Mouse (Mus musculus) testis, adult 2 months (tissue): ENCODE measurements around the gene Zmym3. TPM values are rescaled to one million over a fixed set of nuclear protein-coding genes. Genes with fewer than 3 reads are reported as not detected.

Experiments used
- H3K27ac ChIP-seq: fragments of 200-500 bp; 2 replicates; pipeline ENCODE4 v1.5.1; 2012; ENCODE audit warnings: low read depth, low read length; ENCODE audit not compliant: control insufficient read depth, insufficient read depth
- H3K27me3 ChIP-seq: fragments of 200-500 bp; 2 replicates; pipeline ENCODE4 v1.6.1; 2012; ENCODE audit warnings: mild to moderate bottlenecking, low read length, moderate library complexity; ENCODE audit not compliant: control insufficient read depth, insufficient read depth
- H3K36me3 ChIP-seq: fragments of 200-500 bp; 2 replicates; pipeline ENCODE4 v1.6.1; 2012; ENCODE audit warnings: mild to moderate bottlenecking, low read length; ENCODE audit not compliant: control insufficient read depth, insufficient read depth
- H3K4me1 ChIP-seq: fragments of 200-500 bp; 2 replicates; pipeline ENCODE4 v1.6.1; 2012; ENCODE audit warnings: low read length; ENCODE audit not compliant: control insufficient read depth, insufficient read depth
- H3K4me3 ChIP-seq: fragments of 200-500 bp; 2 replicates; pipeline ENCODE4 v1.5.1; 2012; ENCODE audit warnings: low read depth, mild to moderate bottlenecking, low read length, moderate library complexity, mixed read lengths; ENCODE audit not compliant: control insufficient read depth
- CTCF ChIP-seq: fragments of 200-500 bp; IDR thresholded peaks from 2 replicates; pipeline ENCODE4 v1.5.1; 2012; ENCODE audit warnings: low read depth, mild to moderate bottlenecking, inconsistent platforms, low read length, moderate library complexity; ENCODE audit not compliant: control insufficient read depth, insufficient read depth, insufficient replicate concordance
- POLR2A ChIP-seq: fragments of 200-500 bp; IDR thresholded peaks from 2 replicates; pipeline ENCODE4 v1.6.1; 2012; ENCODE audit warnings: low read depth, mild to moderate bottlenecking, inconsistent platforms, low read length, moderate library complexity; ENCODE audit not compliant: control insufficient read depth
- polyA plus RNA-seq: library from polyadenylated mRNA; depleted of rRNA; stranded (reverse); fragments of >200 nt; gene quantifications from 2 replicates; pipeline ENCODE4 v1.2.3, GENCODE M21; 2012; rRNA removed

Zmym3 gene
- 38.6 and 43.4 TPM in 2 replicates for polyA plus RNA-seq

DNA sequence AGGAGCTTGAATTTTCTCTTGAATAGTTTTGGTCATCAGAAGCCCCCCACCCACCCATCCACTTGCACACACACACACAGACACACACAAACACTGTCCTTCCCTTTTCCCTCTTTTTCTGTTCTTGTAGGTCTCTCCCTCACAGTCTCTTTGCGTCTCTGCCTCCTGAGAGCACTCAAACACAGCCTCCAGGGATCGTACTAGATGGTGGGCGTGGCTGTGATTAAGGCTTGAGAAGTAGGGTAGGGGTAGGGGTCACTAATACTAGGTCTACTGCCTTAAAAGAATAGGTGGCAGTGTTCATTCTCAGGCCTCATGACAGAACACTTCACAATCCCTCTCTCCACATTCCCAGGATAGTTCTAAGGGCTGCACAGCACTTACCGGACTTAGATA is at the start of gene Zmym3:
Zmym3 (minus strand) TSS at position 150 of the 396 bp plus-strand sequence.
- Histone ChIP-seq H3K36me3 (no peaks in the 10 kb centered on the region), H3K4me1 (peaks cover 10% of the 10 kb centered on the region), H3K4me3 (peak within 1 kb of the TSS; percentile 86), H3K27ac (peak within 1 kb of the TSS; percentile 90), H3K27me3 (no peaks in the 10 kb centered on the region)
- TF ChIP-seq CTCF (no peak), POLR2A (no peak)

DNA sequence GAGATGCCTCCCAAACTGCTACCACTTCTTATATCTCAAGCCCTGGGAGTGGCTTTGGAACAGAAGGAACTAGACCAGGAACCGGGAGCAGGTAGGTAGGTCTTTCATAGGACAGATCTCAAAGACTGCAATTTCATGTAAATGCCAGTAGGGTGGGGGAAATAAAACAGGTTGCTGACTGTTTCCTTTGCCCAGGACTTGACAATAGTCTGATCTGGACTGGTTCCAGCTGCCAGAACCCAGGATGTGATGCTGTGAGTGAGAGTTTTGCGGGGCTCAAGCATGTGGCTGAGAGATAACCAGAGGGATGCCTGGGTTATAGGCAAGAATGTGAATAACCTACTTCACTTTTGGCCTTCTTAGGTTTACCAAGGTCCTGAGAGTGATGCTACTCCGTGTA is 30.9 kb upstream of the Zmym3 start:
- Histone ChIP-seq H3K4me1 (no peaks in the 10 kb centered on the region), H3K4me3 (no peak overlapping the region), H3K27ac (no peak overlapping the region), H3K27me3 (no peaks in the 10 kb centered on the region), H3K36me3 (no peaks in the 10 kb centered on the region)
- no peak for TF ChIP-seq CTCF
- no peak for TF ChIP-seq POLR2A

DNA sequence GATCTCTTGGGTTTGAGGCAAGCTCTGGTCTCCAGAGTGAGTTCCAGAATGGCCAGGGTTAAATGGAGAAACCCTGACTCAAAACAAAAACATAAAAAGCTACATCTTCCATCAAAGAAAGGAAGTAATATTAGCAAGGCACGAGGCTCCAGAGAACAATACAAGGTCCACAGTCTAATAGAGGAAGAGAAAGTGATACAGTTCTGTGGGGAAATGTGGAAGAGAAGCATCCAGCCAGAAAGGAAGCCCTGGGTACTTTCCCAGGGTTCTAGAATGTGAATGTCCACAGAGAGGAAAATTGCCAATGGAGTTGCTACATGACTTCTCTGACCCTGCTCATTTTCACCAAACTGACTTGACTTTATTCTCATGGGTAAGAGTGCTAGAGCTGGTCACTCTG is 30.5 kb upstream of the Zmym3 start:
- no peaks in the 10 kb centered on the region for H3K4me1 ChIP-seq
- H3K4me3 ChIP-seq = no peak overlapping the region
- H3K27ac ChIP-seq = no peak overlapping the region
- no peaks in the 10 kb centered on the region for H3K27me3 ChIP-seq
- TF ChIP-seq POLR2A (no peak), CTCF (no peak)
- no peaks in the 10 kb centered on the region for H3K36me3 ChIP-seq

DNA sequence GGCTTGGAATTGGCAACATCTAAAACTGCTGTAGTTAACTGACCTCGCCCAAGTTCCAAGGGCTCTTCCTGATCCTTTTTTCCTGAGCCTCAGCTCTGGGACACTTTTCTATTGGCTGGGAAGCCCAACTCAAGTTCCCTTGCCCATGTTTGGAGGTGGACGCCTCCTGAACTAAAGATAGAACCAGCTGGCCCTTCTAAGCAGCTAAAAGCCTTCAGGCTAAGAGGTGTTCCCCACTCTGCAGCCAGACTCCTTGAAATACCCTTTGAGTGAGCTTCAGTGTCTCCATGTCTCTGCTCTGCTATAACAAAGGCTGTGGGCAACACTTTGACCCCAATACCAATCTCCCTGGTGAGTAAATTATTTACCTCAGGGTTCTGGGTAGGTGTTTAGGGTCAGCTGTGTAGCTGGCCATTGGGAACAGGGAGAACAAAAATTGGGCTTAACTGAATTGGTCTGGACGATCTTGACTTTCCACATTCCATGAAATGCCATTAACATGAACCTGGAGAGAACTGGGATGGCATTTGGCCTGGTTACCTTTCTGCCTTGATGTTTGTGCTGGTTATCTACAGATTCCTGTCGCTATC is 28.3 kb upstream of the Zmym3 start, which contains the start of gene Itgb1bp2:
Itgb1bp2 (plus strand) TSS at position 203 of the 590 bp plus-strand sequence.
- H3K4me3 ChIP-seq = no peak within 1 kb of the TSS
- H3K27me3 ChIP-seq = no peaks in the 10 kb centered on the region
- no peaks in the 10 kb centered on the region for H3K4me1 ChIP-seq
- no peak within 1 kb of the TSS for H3K27ac ChIP-seq
- TF ChIP-seq CTCF (no peak), POLR2A (no peak)
- H3K36me3 ChIP-seq = no peaks in the 10 kb centered on the region

DNA sequence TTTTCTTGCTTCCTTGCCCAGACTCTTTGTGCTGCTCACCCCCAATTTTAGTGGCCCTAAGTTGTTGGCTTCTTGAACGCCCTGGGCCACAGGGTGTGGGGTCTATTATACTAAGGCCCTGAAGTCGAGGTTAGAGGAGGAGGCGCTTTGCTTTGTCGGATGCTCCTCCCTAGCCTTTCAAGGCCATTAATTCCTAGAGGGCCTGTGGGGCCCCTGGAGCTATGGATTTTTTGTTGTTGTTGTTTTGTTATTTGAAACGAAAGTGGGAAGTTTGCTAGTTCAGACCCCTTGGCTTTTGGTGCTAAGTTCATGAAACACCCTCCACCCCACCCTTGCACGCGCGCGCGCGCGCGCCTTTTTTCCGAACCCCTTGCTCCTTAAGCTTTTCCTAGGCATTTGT is 9.3 kb upstream of the Zmym3 start:
- Histone ChIP-seq H3K36me3 (no peaks in the 10 kb centered on the region), H3K4me1 (no peaks in the 10 kb centered on the region; the same call in 1 of the 2 replicates), H3K27ac (peak overlapping the region; percentile 85), H3K4me3 (peak overlapping the region; percentile 93), H3K27me3 (no peaks in the 10 kb centered on the region)
- TF ChIP-seq CTCF (no peak), POLR2A (no peak)

DNA sequence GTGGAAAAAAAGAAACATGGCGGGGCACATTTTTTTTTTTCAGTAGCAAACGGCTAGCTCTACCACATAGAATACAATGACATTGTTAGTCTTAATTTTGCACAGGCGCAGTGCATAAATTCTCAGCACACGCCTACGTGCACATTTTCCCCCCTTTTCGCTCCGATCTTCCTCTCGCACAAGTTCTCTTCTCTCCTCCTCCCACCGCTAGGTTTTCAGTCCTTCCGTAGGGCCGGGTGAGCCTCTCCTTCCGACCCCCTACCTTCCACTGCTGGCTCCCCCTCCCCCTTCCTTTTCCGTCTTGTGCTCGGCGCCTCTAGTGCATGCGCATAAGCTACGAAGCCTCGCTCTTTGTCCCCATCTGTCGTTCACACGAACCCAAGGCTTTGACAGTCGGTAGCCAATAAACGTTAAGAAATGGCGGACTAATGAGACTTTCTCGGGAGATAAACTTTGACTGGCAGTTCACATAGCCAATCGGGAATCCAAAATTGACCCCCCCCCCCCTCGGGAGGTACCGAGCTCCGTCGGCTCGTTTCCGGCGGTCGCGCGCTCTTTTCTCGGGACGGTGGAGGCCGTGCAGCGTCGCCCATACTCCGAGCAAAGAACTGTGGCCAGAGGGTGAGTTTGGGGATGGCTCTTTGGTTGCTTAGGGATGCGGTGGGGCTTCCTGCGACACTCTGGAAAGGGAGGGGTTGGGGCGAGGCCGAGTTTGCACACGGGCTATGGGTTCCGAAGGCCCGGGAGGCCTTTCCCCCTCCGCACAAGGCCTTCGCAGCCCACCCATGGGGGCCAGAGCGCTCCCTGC is 8.7 kb upstream of the Zmym3 start, which contains the start of gene Nono:
Nono (plus strand) TSS at position 177 of the 808 bp plus-strand sequence.
- no peaks in the 10 kb centered on the region for H3K27me3 ChIP-seq
- no peaks in the 10 kb centered on the region; the same call in 1 of the 2 replicates for H3K4me1 ChIP-seq
- peak within 1 kb of the TSS; percentile 90 for H3K27ac ChIP-seq
- TF ChIP-seq CTCF = no peak
- TF ChIP-seq POLR2A = no peak; the same call in 1 of the 2 replicates
- H3K4me3 ChIP-seq = peak within 1 kb of the TSS; percentile 93
- no peaks in the 10 kb centered on the region for H3K36me3 ChIP-seq

GRCm38 (mm10) chrX:101428785-101429141 is 8.1 kb upstream of the Zmym3 start:
- no peaks in the 10 kb centered on the region; the same call in 1 of the 2 replicates for H3K4me1 ChIP-seq
- H3K4me3 ChIP-seq = peak overlapping the region; percentile 93; the same call in 1 of the 2 replicates
- TF ChIP-seq POLR2A (no peak), CTCF (no peak)
- H3K27ac ChIP-seq = peak overlapping the region; percentile 90
- no peaks in the 10 kb centered on the region for H3K27me3 ChIP-seq
- H3K36me3 ChIP-seq = no peaks in the 10 kb centered on the region
